Mouse (Mus musculus) C2C12 (cell line): ENCODE results near the gene Fhit. TPM values are rescaled to one million over a fixed set of nuclear protein-coding genes. Genes with fewer than 3 reads are reported as not detected.

Source experiments
- H3K27me3 ChIP-seq: one replicate; pipeline ENCODE4 v1.6.1; 2011; ENCODE audit not compliant: control insufficient read depth, insufficient read depth, insufficient read length
- H3K36me3 ChIP-seq: one replicate; pipeline ENCODE4 v1.6.1; 2011; ENCODE audit not compliant: control insufficient read depth, insufficient read depth
- H3K4me3 ChIP-seq: one replicate; pipeline ENCODE4 v1.5.1; 2011; ENCODE audit warnings: mild to moderate bottlenecking, control low read depth; ENCODE audit not compliant: poor library complexity, insufficient read depth, severe bottlenecking
- H3K79me2 ChIP-seq: one replicate; pipeline ENCODE4 v1.6.1; 2011; ENCODE audit not compliant: control insufficient read depth, insufficient read depth
- H3K79me3 ChIP-seq: one replicate; pipeline ENCODE4 v1.6.1; 2011; ENCODE audit warnings: low read depth, control low read depth
- H3ac ChIP-seq: one replicate; pipeline ENCODE3; 2011; ENCODE audit warnings: low read depth; ENCODE audit not compliant: control insufficient read depth, insufficient read length
- CEBPB ChIP-seq: IDR thresholded peaks from one replicate; pipeline ENCODE4 v1.6.1; 2011; ENCODE audit warnings: low read depth, mild to moderate bottlenecking, control low read depth, moderate library complexity
- CTCF ChIP-seq: IDR thresholded peaks from one replicate; pipeline ENCODE4 v1.5.1; 2011; ENCODE audit not compliant: control insufficient read depth, insufficient read depth, insufficient read length
- FOSL1 ChIP-seq: IDR thresholded peaks from one replicate; pipeline ENCODE4 v1.8.0; 2011; ENCODE audit warnings: mild to moderate bottlenecking, low read length; ENCODE audit not compliant: poor library complexity, insufficient read depth, severe bottlenecking
- MAX ChIP-seq: IDR thresholded peaks from one replicate; pipeline ENCODE4 v1.6.1; 2011; ENCODE audit warnings: mild to moderate bottlenecking, control low read depth
- MYOD1 ChIP-seq: IDR thresholded peaks from one replicate; pipeline ENCODE4 v1.6.1; 2011; ENCODE audit warnings: low read depth; ENCODE audit not compliant: control insufficient read depth, insufficient read length
- MYOG ChIP-seq: IDR thresholded peaks from one replicate; pipeline ENCODE4 v1.6.1; 2011; ENCODE audit not compliant: control insufficient read depth, insufficient read length; ENCODE audit errors: extremely low read depth
- USF1 ChIP-seq: IDR thresholded peaks from one replicate; pipeline ENCODE4 v1.6.1; 2011; ENCODE audit warnings: low read depth, mild to moderate bottlenecking, control low read depth, moderate library complexity
- polyA plus RNA-seq: library from polyadenylated mRNA; unstranded; fragments of >200 nt; fragmentation: generic; extraction: Trizol; gene quantifications from one replicate; pipeline ENCODE4 v1.2.1, GENCODE M21; 2012; ENCODE audit warnings: missing spikeins

The Fhit gene
- polyA plus RNA-seq, 1 experiment, result not detected

DNA sequence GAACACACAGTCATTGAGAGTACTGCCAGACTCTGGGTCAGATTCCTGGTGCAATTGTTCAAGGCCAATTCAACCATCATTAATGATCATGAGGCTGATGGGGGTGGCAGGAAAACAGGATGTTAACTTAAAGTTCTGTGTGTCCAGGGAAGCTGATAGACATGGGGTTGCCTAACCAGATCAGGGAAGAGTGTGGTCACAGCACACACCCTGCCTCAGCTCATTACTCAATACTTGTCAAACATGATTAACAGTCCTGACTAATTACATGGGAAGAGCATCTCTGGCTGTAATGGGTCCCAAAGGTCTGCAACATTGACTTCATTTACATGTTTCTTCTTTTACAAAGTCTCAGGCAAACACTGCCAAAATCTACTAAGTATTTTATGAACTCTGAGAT is 856.5 kb downstream of the Fhit start:
- Histone ChIP-seq H3K36me3 (no peaks in the 10 kb centered on the region), H3K79me2 (no peaks in the 10 kb centered on the region)
- no peak for TF ChIP-seq MYOG
- no peak for TF ChIP-seq USF1
- no peak for TF ChIP-seq FOSL1

DNA sequence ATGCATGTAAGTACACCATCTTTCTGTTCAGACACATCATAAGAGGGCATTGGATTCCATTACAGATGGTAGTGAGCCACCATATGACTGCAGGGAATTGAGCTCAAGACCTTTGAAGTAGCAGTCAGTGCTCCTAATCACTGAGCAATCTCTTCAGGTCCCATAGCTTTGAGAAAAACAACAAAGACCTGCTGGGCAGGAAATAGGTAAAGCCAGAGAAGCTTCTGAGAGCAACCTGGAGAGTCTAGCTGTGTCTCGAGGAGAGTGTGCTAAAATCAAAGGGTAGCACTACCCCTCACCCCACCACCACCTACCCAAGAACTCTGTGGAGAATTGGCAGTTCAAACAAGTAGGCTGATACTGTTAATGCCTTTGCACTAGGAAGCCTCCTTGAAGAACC is 860.3 kb downstream of the Fhit start:
- H3K27me3 ChIP-seq, result no peaks in the 10 kb centered on the region
- H3K36me3 ChIP-seq, result no peaks in the 10 kb centered on the region
- no peak overlapping the region for H3K4me3 ChIP-seq
- H3K79me2 ChIP-seq, result no peaks in the 10 kb centered on the region
- no peaks in the 10 kb centered on the region for H3K79me3 ChIP-seq
- TF ChIP-seq MYOG (no peak), MYOD1 (no peak)
- no peak overlapping the region for H3ac ChIP-seq

More for the DNA sequence above, 856.5 kb downstream of the Fhit start:
- Histone ChIP-seq H3K79me3 (no peaks in the 10 kb centered on the region), H3K4me3 (no peak overlapping the region), H3ac (no peak overlapping the region), H3K27me3 (no peaks in the 10 kb centered on the region)

DNA sequence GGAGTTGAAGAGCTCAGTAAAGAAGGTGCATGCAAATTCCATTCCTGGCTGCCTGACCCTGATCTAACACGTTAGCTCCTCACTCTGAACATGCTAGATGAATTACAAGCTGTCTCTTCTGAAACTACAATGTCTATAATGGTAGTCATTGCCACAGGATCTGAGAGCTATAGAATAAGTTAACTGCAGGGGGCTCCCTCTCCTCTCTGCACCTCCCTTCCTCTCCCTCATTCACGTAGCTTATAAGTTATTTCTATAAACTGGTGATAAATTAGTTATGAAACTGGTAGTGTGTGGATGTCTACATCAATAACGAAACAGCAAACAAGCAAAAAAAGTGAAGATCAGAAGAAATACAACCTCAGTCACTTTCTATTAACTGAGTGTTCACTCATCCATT is 860.9 kb downstream of the Fhit start:
- Histone ChIP-seq H3ac (no peak overlapping the region), H3K27me3 (no peaks in the 10 kb centered on the region), H3K79me2 (no peaks in the 10 kb centered on the region), H3K4me3 (no peak overlapping the region), H3K36me3 (no peaks in the 10 kb centered on the region), H3K79me3 (no peaks in the 10 kb centered on the region)
- TF ChIP-seq MYOG (no peak), CTCF (no peak), MAX (no peak), FOSL1 (no peak), CEBPB (no peak), MYOD1 (no peak), USF1 (no peak)

DNA sequence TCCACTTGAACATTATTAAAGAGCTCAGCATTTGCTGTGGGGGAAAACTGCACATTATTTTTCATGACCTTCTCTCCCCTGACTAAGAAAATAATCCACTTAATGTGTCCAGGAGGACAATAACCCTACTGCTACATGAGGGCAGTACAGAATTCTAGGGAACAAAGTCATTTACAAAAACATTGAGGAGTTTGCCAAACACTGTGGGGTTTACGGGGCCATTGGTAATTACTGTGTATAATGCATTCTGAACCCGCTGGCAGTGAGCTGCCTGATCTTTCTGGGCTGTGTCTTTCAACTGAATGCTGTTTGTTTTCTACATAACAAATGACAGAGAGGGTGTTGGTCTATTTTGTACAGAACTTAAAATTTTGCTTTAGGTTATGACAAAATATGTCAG is 862.8 kb downstream of the Fhit start:
- H3K27me3 ChIP-seq, result no peaks in the 10 kb centered on the region
- H3K79me2 ChIP-seq, result no peaks in the 10 kb centered on the region
- no peak overlapping the region for H3ac ChIP-seq
- no peaks in the 10 kb centered on the region for H3K79me3 ChIP-seq
- TF ChIP-seq FOSL1, result no peak
- no peak for TF ChIP-seq MYOD1
- TF ChIP-seq MAX, result no peak
- no peak for TF ChIP-seq CEBPB
- TF ChIP-seq USF1, result no peak
- no peak for TF ChIP-seq CTCF
- no peak overlapping the region for H3K4me3 ChIP-seq
- no peaks in the 10 kb centered on the region for H3K36me3 ChIP-seq

DNA sequence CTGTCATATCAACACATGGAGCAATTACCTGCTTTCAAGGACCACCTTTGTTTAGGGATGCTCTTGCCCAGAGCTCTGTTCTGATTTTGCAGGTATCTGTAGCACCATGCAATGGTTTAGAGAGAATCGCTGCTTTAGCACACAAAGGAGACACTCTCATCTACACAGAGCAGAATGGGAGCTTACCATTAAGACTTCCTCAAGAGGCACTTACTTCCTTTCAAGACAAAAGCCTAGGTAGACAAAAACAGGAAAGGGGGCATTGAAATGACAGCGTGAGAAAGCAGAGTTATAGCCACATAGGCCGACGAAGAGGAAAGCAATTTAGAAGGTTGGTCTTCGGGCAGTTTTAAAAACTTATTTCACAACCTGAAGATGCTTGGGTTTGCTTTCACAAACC is 872.8 kb downstream of the Fhit start:
- H3K36me3 ChIP-seq, result no peaks in the 10 kb centered on the region
- H3K27me3 ChIP-seq, result no peaks in the 10 kb centered on the region
- no peak overlapping the region for H3ac ChIP-seq
- no peak overlapping the region for H3K4me3 ChIP-seq
- no peaks in the 10 kb centered on the region for H3K79me3 ChIP-seq
- no peaks in the 10 kb centered on the region for H3K79me2 ChIP-seq
- no peak for TF ChIP-seq FOSL1
- no peak for TF ChIP-seq MAX
- TF ChIP-seq MYOG, result no peak
- no peak for TF ChIP-seq MYOD1
- TF ChIP-seq CTCF, result no peak
- TF ChIP-seq USF1, result no peak
- no peak for TF ChIP-seq CEBPB

DNA sequence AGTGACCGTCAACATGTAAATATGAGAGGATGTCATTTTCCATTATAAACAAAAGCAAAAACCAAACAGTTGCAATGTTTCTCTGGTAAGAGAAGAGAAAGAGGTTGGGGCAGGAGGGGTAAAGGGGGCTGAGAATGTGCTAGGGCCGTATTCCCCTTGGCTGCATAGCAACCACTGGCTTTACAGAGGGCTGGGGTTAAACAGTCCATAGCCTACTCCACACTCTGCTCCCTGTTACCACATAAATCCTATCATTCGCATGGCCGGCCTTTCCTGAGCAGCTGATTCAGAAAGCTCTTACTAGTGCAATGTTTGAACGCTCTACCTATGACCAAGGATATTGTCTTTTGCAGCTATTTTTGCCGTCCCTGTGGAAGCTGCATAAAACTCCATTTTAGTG is 875.8 kb downstream of the Fhit start:
- no peaks in the 10 kb centered on the region for H3K79me2 ChIP-seq
- TF ChIP-seq MYOD1, result no peak
- TF ChIP-seq MAX, result no peak
- TF ChIP-seq CTCF, result no peak
- TF ChIP-seq CEBPB, result no peak
- TF ChIP-seq USF1, result no peak
- TF ChIP-seq FOSL1, result no peak
- TF ChIP-seq MYOG, result no peak
- H3K79me3 ChIP-seq, result no peaks in the 10 kb centered on the region
- H3K27me3 ChIP-seq, result no peaks in the 10 kb centered on the region
- H3K4me3 ChIP-seq, result no peak overlapping the region
- no peaks in the 10 kb centered on the region for H3K36me3 ChIP-seq
- H3ac ChIP-seq, result no peak overlapping the region
